In the genomic region with DNA sequence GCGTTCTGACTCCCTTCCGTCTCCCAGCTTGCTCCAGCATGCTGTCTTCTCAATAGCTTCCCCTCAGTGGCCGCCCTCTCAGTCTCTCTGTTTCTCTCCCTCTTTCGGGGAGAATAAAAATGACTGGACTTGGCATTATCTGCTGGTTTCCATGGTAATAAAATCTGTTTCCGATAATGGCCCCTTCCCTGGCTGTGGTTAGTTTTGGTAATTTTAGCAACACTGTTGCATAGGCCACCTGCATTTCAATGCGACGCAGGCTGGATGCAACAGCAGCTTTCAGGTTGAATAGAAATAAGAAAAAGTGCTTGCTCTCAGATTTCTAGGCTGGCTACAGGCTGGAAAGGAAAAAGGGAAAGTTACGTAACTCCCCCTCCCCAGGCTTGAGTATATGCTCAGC, we compare ENCODE assay signal across 19 mouse cellular contexts.
DNase-seq lines count a peak whose midpoint lies in the region; ATAC-seq lines count a peak whose summit lies in the region.
"Had no signal": no experiment of that assay in that cellular context is flagged by ENCODE, and none has a peak within 500 bp of the region (broad histone marks: within the 10 kb centered on the region; RNA-seq: fewer than 3 reads in every experiment).

No protein-coding gene starts in this region.

- peaks cover 22% of the 10 kb centered on the region for H3K4me1 ChIP-seq in midbrain, embryonic 16.5 days (ENCODE audit: control insufficient read depth, insufficient read depth, low read length)
- H3K4me1 ChIP-seq in midbrain, embryonic 13.5 days (replicated peaks), result peaks cover 60% of the 10 kb centered on the region
- H3K4me1 ChIP-seq in forebrain, embryonic 16.5 days (replicated peaks; ENCODE audit: control insufficient read depth, insufficient read depth, low read length), result peaks cover 46% of the 10 kb centered on the region
- H3K4me1 ChIP-seq: embryonic facial prominence, embryonic 15.5 days had no signal

- peak; percentile 22 to 27 for DNase-seq in frontal cortex, postnatal 36 days (ENCODE audit: low spot score in 2 of 2)
- no peak for DNase-seq in frontal cortex, postnatal 10 days (ENCODE audit: low spot score in 2 of 2)
- DNase-seq in layer of hippocampus, postnatal 14 days (ENCODE audit: low spot score in 2 of 2), result peak; percentile 18 to 67
- no peak for DNase-seq in embryo, embryonic 10 days (ENCODE audit: low spot score)
- DNase-seq in cerebellum, postnatal 10 days, result no peak
- DNase-seq: adrenal gland, postnatal 14 days; cerebellum, adult 2 months; gastrocnemius, postnatal 36 days; lung, adult 18-20 months; thymus, postnatal 36 days had no signal

- H3K36me3 ChIP-seq in midbrain, embryonic 16.5 days (ENCODE audit: control insufficient read depth, insufficient read depth, low read length), result no peaks in the 10 kb centered on the region
- H3K36me3 ChIP-seq in midbrain, embryonic 13.5 days, result no peaks in the 10 kb centered on the region
- no peaks in the 10 kb centered on the region for H3K36me3 ChIP-seq in forebrain, embryonic 16.5 days (ENCODE audit: control insufficient read depth, insufficient read depth)
- H3K36me3 ChIP-seq: embryonic facial prominence, embryonic 15.5 days had no signal

- H3K9me3 ChIP-seq in midbrain, embryonic 16.5 days (replicated peaks; ENCODE audit: control insufficient read depth, low read length, poor library complexity, severe bottlenecking), result no peaks in the 10 kb centered on the region
- no peaks in the 10 kb centered on the region for H3K9me3 ChIP-seq in midbrain, embryonic 13.5 days
- H3K9me3 ChIP-seq in forebrain, embryonic 16.5 days (ENCODE audit: control insufficient read depth, low read length), result no peaks in the 10 kb centered on the region
- H3K9me3 ChIP-seq: embryonic facial prominence, embryonic 15.5 days had no signal

- H3K27ac ChIP-seq in midbrain, embryonic 16.5 days (ENCODE audit: low read length), result 0 out of 2 replicates have a peak overlapping the region, but pooled peaks have one; percentile 5
- no peak overlapping the region for H3K27ac ChIP-seq in midbrain, embryonic 13.5 days
- no peak overlapping the region for H3K27ac ChIP-seq in forebrain, embryonic 16.5 days (ENCODE audit: low read length)
- H3K27ac ChIP-seq: embryonic facial prominence, embryonic 15.5 days; hindbrain, embryonic 14.5 days; kidney, postnatal 0 days had no signal

- H3K4me2 ChIP-seq in midbrain, embryonic 16.5 days (ENCODE audit: low read length), result no peak overlapping the region
- no peak overlapping the region for H3K4me2 ChIP-seq in midbrain, embryonic 13.5 days (replicated peaks)
- no peak overlapping the region for H3K4me2 ChIP-seq in forebrain, embryonic 16.5 days (ENCODE audit: low read length)
- H3K4me2 ChIP-seq: embryonic facial prominence, embryonic 15.5 days; hindbrain, embryonic 14.5 days had no signal

- no peak overlapping the region for H3K9ac ChIP-seq in midbrain, embryonic 16.5 days (ENCODE audit: low read depth, low read length)
- H3K9ac ChIP-seq in midbrain, embryonic 13.5 days (replicated peaks), result no peak overlapping the region
- H3K9ac ChIP-seq in forebrain, embryonic 16.5 days (replicated peaks; ENCODE audit: low read depth, low read length), result no peak overlapping the region
- H3K9ac ChIP-seq: embryonic facial prominence, embryonic 15.5 days; hindbrain, embryonic 14.5 days had no signal

- H3K4me3 ChIP-seq in midbrain, embryonic 16.5 days (ENCODE audit: low read depth, low read length), result no peak overlapping the region
- H3K4me3 ChIP-seq in midbrain, embryonic 13.5 days (replicated peaks), result no peak overlapping the region
- H3K4me3 ChIP-seq in forebrain, embryonic 16.5 days (replicated peaks; ENCODE audit: low read length), result no peak overlapping the region
- H3K4me3 ChIP-seq: embryonic facial prominence, embryonic 15.5 days had no signal

- no peak for ATAC-seq in midbrain, embryonic 16.5 days
- no peak for ATAC-seq in midbrain, embryonic 13.5 days
- peak; percentile 8; the same call in 1 of the 2 replicates for ATAC-seq in forebrain, embryonic 16.5 days
- ATAC-seq: activated CD4-positive, CD25-positive, alpha-beta regulatory T cell, adult 4 months; intestine, embryonic 16.5 days; Patski had no signal

- WGBS in midbrain, embryonic 16.5 days, result 24% methylated on average over 8 of the region's 8 CpGs
- WGBS in midbrain, embryonic 13.5 days, result 22% methylated on average over 8 of the region's 8 CpGs
- WGBS in forebrain, embryonic 16.5 days, result 18% methylated on average over 8 of the region's 8 CpGs

- H3K27me3 ChIP-seq in midbrain, embryonic 16.5 days (ENCODE audit: control insufficient read depth, insufficient read depth, low read depth, low read length), result 0 out of 2 replicates have a peak, but pooled peaks cover 2% of the 10 kb centered on the region
- peaks cover 38% of the 10 kb centered on the region for H3K27me3 ChIP-seq in midbrain, embryonic 13.5 days
- 0 out of 2 replicates have a peak, but pooled peaks cover 2% of the 10 kb centered on the region for H3K27me3 ChIP-seq in forebrain, embryonic 16.5 days (replicated peaks; ENCODE audit: control insufficient read depth, insufficient read depth, low read length)

Comparison
In these comparisons a context has a peak if more than half of its experiments do, and no peak if none do; other contexts are left out.
1. DNase-seq: peak in frontal cortex, postnatal 36 days (2 of 2) and layer of hippocampus, postnatal 14 days (2 of 2); none in frontal cortex, postnatal 10 days (0 of 2), embryo, embryonic 10 days (single experiment) and cerebellum, postnatal 10 days (0 of 2).